Mouse (Mus musculus) intestine, postnatal 0 days (tissue): Measurements from ENCODE around the gene Inafm2. TPM values are rescaled to one million over a fixed set of nuclear protein-coding genes. Genes with fewer than 3 reads are reported as not detected.

Experiments
- ATAC-seq: fragments of 200-750 bp; cut with Nextera tagmentation; 2 replicates; pipeline ENCODE4 v1.8.0; 2017; ENCODE audit warnings: mild to moderate bottlenecking, moderate TSS enrichment, moderate library complexity
- H3K27ac ChIP-seq: fragments of 300-500 bp; sonication (generic); 2 replicates; pipeline ENCODE4 v1.5.1; 2014; ENCODE audit warnings: mild to moderate bottlenecking, low read depth, low read length, moderate library complexity
- H3K27me3 ChIP-seq: fragments of 300-500 bp; sonication (generic); replicated peaks from 2 replicates; pipeline ENCODE4 v1.6.1; 2014; ENCODE audit warnings: low read length, mixed read lengths; ENCODE audit not compliant: control insufficient read depth, insufficient read depth
- H3K36me3 ChIP-seq: fragments of 300-500 bp; sonication (generic); 2 replicates; pipeline ENCODE4 v1.6.1; 2014; ENCODE audit warnings: mild to moderate bottlenecking, moderate library complexity; ENCODE audit not compliant: control insufficient read depth, insufficient read depth
- H3K4me1 ChIP-seq: fragments of 300-500 bp; sonication (generic); replicated peaks from 2 replicates; pipeline ENCODE4 v1.6.1; 2014; ENCODE audit warnings: antibody characterized with exemption, low read length, mixed read lengths; ENCODE audit not compliant: control insufficient read depth, insufficient read depth
- H3K4me2 ChIP-seq: fragments of 300-500 bp; sonication (generic); replicated peaks from 2 replicates; pipeline ENCODE4 v1.6.1; 2014; ENCODE audit warnings: low read depth, mild to moderate bottlenecking, moderate library complexity
- H3K4me3 ChIP-seq: fragments of 300-500 bp; sonication (generic); 2 replicates; pipeline ENCODE4 v1.5.1; 2014; ENCODE audit warnings: low read depth, low read length
- H3K9ac ChIP-seq: fragments of 300-500 bp; sonication (generic); 2 replicates; pipeline ENCODE4 v1.6.1; 2014; ENCODE audit warnings: mild to moderate bottlenecking, low read depth, low read length
- H3K9me3 ChIP-seq: fragments of 300-500 bp; sonication (generic); 2 replicates; pipeline ENCODE4 v1.6.1; 2016; ENCODE audit warnings: mixed run types; ENCODE audit not compliant: control insufficient read depth
- CTCF ChIP-seq: sonication (generic); IDR thresholded peaks from 2 replicates; pipeline ENCODE4 v1.5.1; 2016; ENCODE audit warnings: low read depth, mild to moderate bottlenecking, control low read depth, antibody characterized with exemption, moderate library complexity
- WGBS: fragments of 180-500 bp; shearing (Covaris S2); extraction: QIAGEN DNeasy Blood & Tissue Kit; methylation state at CpG from one replicate; pipeline ENCODE4 v1.1.7; 2014; 5-methylcytosine and 5-hydroxymethylcytosine counted together
- polyA plus RNA-seq: library from polyadenylated mRNA; unstranded; fragments of >200 nt; fragmentation: Nextera tagmentation; extraction: Ambion mirVana; gene quantifications from 2 replicates; pipeline ENCODE4 v1.2.1, GENCODE M21; 2015

Gene Inafm2
- polyA plus RNA-seq, 1 experiment from 2014 or later = 24.7 TPM

GRCm38 (mm10) chr2:118764094-118764831 is 18.7 kb downstream of the Inafm2 start:
- H3K9ac ChIP-seq = no peak overlapping the region
- H3K4me2 ChIP-seq = no peak overlapping the region
- no peak overlapping the region for H3K27ac ChIP-seq

GRCm38 (mm10) chr2:118764875-118765274 is 19.3 kb downstream of the Inafm2 start:
- Histone ChIP-seq H3K4me2 (no peak overlapping the region), H3K4me3 (no peak overlapping the region), H3K27me3 (no peaks in the 10 kb centered on the region), H3K36me3 (no peaks in the 10 kb centered on the region), H3K27ac (no peak overlapping the region), H3K9me3 (no peaks in the 10 kb centered on the region), H3K9ac (no peak overlapping the region), H3K4me1 (peaks cover 19% of the 10 kb centered on the region; the same call in 1 of the 2 replicates)
- 82% methylated on average over 5 of the region's 5 CpGs for WGBS
- no peak for ATAC-seq
- TF ChIP-seq CTCF = no peak

More at GRCm38 (mm10) chr2:118764094-118764831, 18.7 kb downstream of the Inafm2 start:
- H3K4me1 ChIP-seq = peaks cover 22% of the 10 kb centered on the region; the same call in 1 of the 2 replicates
- H3K4me3 ChIP-seq = no peak overlapping the region
- no peaks in the 10 kb centered on the region for H3K27me3 ChIP-seq
- no peaks in the 10 kb centered on the region for H3K9me3 ChIP-seq
- H3K36me3 ChIP-seq = no peaks in the 10 kb centered on the region
- TF ChIP-seq CTCF = peak; percentile 78
- 28% methylated on average over 11 of the region's 11 CpGs for WGBS
- no peak for ATAC-seq

- no peaks in the 10 kb centered on the region for H3K9me3 ChIP-seq
- no peak for ATAC-seq
- no peak overlapping the region for H3K27ac ChIP-seq
- H3K4me3 ChIP-seq = no peak overlapping the region
- H3K4me1 ChIP-seq = peaks cover 16% of the 10 kb centered on the region; the same call in 1 of the 2 replicates
- H3K4me2 ChIP-seq = no peak overlapping the region
- H3K9ac ChIP-seq = no peak overlapping the region
- WGBS = 71% methylated on average over 10 of the region's 10 CpGs
- TF ChIP-seq CTCF = peak; percentile 55
- no peaks in the 10 kb centered on the region for H3K27me3 ChIP-seq
- no peaks in the 10 kb centered on the region for H3K36me3 ChIP-seq
Measured at GRCm38 (mm10) chr2:118766041-118767033, 20.8 kb downstream of the Inafm2 start.

GRCm38 (mm10) chr2:118772158-118772874 is 26.8 kb downstream of the Inafm2 start, which contains the start of gene Phgr1:
Gene Phgr1, plus strand, starts transcription at chr2:118772769.
- TF ChIP-seq CTCF = no peak
- H3K9me3 ChIP-seq = no peaks in the 10 kb centered on the region
- ATAC-seq = peak; percentile 82
- WGBS = 58% methylated on average over 6 of the region's 6 CpGs
- no peaks in the 10 kb centered on the region for H3K27me3 ChIP-seq
- peak within 1 kb of the TSS; percentile 50 for H3K27ac ChIP-seq
- no peaks in the 10 kb centered on the region for H3K36me3 ChIP-seq
- H3K9ac ChIP-seq = no peak within 1 kb of the TSS
- peaks cover 11% of the 10 kb centered on the region; the same call in 1 of the 2 replicates for H3K4me1 ChIP-seq
- peak within 1 kb of the TSS; percentile 6; the same call in 1 of the 2 replicates for H3K4me3 ChIP-seq
- H3K4me2 ChIP-seq = peak within 1 kb of the TSS; percentile 37

GRCm38 (mm10) chr2:118774536-118774935 is 29.0 kb downstream of the Inafm2 start:
- Histone ChIP-seq H3K36me3 (no peaks in the 10 kb centered on the region), H3K4me3 (no peak overlapping the region), H3K27ac (no peak overlapping the region), H3K4me2 (peak overlapping the region; percentile 24; the same call in 1 of the 2 replicates), H3K27me3 (no peaks in the 10 kb centered on the region), H3K9ac (no peak overlapping the region), H3K9me3 (no peaks in the 10 kb centered on the region), H3K4me1 (peaks cover 18% of the 10 kb centered on the region)
- WGBS = 33% methylated on average over 2 of the region's 2 CpGs
- no peak for TF ChIP-seq CTCF
- peak; percentile 34 for ATAC-seq
